Mouse (Mus musculus) stomach, embryonic 15.5 days (tissue): ENCODE measurements at regions not wholly inside any gene's neighbourhood (a gene's known extent, or its start where the extent isn't known, plus 50 kb on each side); places are given as distances from the start of the nearest gene placed in this dataset.

Source experiments
- ATAC-seq: fragments of 200-750 bp; cut with Nextera tagmentation; 2 replicates; pipeline ENCODE4 v1.8.0; 2017; ENCODE audit warnings: low read depth, moderate number of reproducible peaks, moderate TSS enrichment; ENCODE audit not compliant: insufficient read depth, low FRiP score
- H3K27ac ChIP-seq: fragments of 300-500 bp; sonication (generic); 2 replicates; pipeline ENCODE4 v1.5.1; 2015; ENCODE audit warnings: mild to moderate bottlenecking, inconsistent platforms
- H3K27me3 ChIP-seq: fragments of 300-500 bp; sonication (generic); replicated peaks from 2 replicates; pipeline ENCODE4 v1.6.1; 2015; ENCODE audit warnings: inconsistent platforms
- H3K36me3 ChIP-seq: fragments of 300-500 bp; sonication (generic); 2 replicates; pipeline ENCODE4 v1.6.1; 2015; ENCODE audit warnings: inconsistent platforms
- H3K4me1 ChIP-seq: fragments of 300-500 bp; sonication (generic); 2 replicates; pipeline ENCODE4 v1.6.1; 2015; ENCODE audit warnings: inconsistent platforms
- H3K4me2 ChIP-seq: fragments of 300-500 bp; sonication (generic); 2 replicates; pipeline ENCODE4 v1.6.1; 2015; ENCODE audit warnings: mild to moderate bottlenecking, inconsistent platforms
- H3K4me3 ChIP-seq: fragments of 300-500 bp; sonication (generic); replicated peaks from 2 replicates; pipeline ENCODE4 v1.5.1; 2015; ENCODE audit warnings: inconsistent platforms
- H3K9ac ChIP-seq: fragments of 300-500 bp; sonication (generic); 2 replicates; pipeline ENCODE4 v1.6.1; 2015; ENCODE audit warnings: inconsistent platforms
- H3K9me3 ChIP-seq: fragments of 300-500 bp; sonication (generic); 2 replicates; pipeline ENCODE4 v1.6.1; 2016; ENCODE audit warnings: inconsistent platforms
- WGBS: fragments of 180-500 bp; shearing (Covaris S2); methylation state at CpG from one replicate; pipeline ENCODE4 v1.1.7; 2015; 5-methylcytosine and 5-hydroxymethylcytosine counted together

DNA sequence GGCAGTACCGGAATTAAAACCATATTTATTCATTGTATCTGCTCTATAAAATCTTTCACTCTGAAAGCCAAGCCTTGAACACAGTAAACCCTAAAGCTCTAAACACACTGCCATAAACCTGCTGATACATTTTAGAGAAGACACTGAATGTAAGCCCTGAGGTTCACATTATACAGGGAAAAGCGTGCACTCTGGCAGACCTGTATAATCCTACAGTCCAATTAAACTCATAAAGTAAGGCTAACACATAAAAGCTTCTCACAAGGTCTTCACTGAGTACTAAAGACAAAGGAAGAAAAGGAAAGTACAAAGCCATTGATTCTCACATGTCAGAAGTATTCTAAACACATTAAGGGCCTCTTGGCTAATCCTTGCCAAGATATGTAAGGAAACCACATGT lies 302.8 kb downstream of the Cylc2 start:
- 80% methylated on average over 2 of the region's 2 CpGs for WGBS
- H3K4me2 ChIP-seq, result no peak overlapping the region
- no peaks in the 10 kb centered on the region for H3K9me3 ChIP-seq
- no peak overlapping the region for H3K9ac ChIP-seq
- ATAC-seq, result no peak
- H3K36me3 ChIP-seq, result no peaks in the 10 kb centered on the region
- H3K4me3 ChIP-seq, result no peak overlapping the region
- no peak overlapping the region for H3K27ac ChIP-seq
- no peaks in the 10 kb centered on the region for H3K4me1 ChIP-seq
- H3K27me3 ChIP-seq, result no peaks in the 10 kb centered on the region

DNA sequence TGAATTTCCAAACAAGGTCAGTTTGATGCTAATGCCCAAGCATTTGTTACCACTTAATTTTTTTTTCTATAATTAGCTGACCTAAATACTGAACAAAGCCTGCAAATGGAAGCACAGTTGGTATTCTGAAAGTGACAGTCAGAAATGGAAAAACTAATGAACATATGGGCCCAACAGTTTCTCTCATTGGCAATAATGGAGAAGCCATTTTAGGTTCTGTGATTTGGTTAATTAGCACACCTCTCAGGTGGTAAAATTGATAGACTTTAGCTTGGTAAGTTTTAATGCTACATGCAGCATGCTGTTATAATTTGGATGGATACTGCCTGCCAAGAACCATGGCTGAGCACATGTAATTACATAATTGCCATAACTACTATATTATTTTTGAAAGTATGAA lies 303.3 kb downstream of the Cylc2 start:
- Histone ChIP-seq H3K27me3 (no peaks in the 10 kb centered on the region), H3K27ac (no peak overlapping the region), H3K4me2 (no peak overlapping the region), H3K4me3 (no peak overlapping the region), H3K9ac (no peak overlapping the region), H3K4me1 (no peaks in the 10 kb centered on the region), H3K9me3 (no peaks in the 10 kb centered on the region), H3K36me3 (no peaks in the 10 kb centered on the region)
- no peak for ATAC-seq

DNA sequence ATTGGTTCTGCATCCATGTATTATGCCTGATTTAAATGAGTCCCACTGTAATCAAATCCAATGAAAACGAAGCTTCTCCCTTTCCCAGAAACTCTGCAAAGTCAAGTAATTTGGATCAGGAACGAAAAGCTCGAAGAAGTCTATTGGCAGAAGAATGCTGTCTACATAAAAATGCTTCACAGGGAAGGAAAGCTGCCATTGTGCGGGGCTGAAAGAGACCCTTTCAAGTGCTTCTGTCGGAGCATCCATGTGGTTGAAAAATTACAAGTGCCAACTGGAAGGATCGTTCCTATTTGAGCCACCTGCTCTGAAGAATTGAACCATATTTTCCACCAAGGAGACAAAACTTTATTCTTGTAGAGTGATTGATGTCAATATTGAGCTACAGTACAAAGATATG lies 328.9 kb downstream of the Cylc2 start:
- H3K4me2 ChIP-seq, result no peak overlapping the region
- no peak for ATAC-seq
- no peaks in the 10 kb centered on the region for H3K27me3 ChIP-seq
- H3K9me3 ChIP-seq, result no peaks in the 10 kb centered on the region
- H3K27ac ChIP-seq, result no peak overlapping the region
- no peak overlapping the region for H3K4me3 ChIP-seq
- 76% methylated on average over 6 of the region's 6 CpGs for whole genome bisulfite sequencing
- no peak overlapping the region for H3K9ac ChIP-seq
- H3K36me3 ChIP-seq, result no peaks in the 10 kb centered on the region
- no peaks in the 10 kb centered on the region for H3K4me1 ChIP-seq

DNA sequence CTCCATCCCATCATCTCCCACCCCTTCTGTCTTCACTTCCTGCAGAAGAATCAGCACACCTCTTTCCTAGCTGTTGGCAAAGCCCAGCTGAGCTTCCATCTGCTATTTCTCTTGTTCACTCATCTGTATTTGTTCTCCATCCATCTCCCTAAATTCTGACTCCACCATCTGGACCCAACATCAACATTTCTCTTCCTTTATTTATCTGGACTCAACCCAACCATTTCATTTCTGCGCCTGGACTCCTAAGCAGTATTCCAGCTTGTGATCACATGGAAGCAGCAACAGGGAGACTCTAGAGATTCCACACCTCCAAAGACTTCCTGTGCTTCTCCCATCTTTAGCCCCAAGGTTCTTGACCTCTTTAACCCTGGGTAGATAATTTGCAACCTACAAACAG lies 343.2 kb downstream of the Cylc2 start:
- no peaks in the 10 kb centered on the region for H3K36me3 ChIP-seq
- H3K9me3 ChIP-seq, result no peaks in the 10 kb centered on the region
- no peaks in the 10 kb centered on the region for H3K27me3 ChIP-seq
- H3K9ac ChIP-seq, result no peak overlapping the region
- WGBS, result 45% methylated on average over 1 of the region's 1 CpGs
- peak; percentile 31; the same call in 1 of the 2 replicates for ATAC-seq
- no peak overlapping the region for H3K4me3 ChIP-seq
- no peak overlapping the region for H3K4me2 ChIP-seq
- H3K27ac ChIP-seq, result no peak overlapping the region
- no peaks in the 10 kb centered on the region for H3K4me1 ChIP-seq

DNA sequence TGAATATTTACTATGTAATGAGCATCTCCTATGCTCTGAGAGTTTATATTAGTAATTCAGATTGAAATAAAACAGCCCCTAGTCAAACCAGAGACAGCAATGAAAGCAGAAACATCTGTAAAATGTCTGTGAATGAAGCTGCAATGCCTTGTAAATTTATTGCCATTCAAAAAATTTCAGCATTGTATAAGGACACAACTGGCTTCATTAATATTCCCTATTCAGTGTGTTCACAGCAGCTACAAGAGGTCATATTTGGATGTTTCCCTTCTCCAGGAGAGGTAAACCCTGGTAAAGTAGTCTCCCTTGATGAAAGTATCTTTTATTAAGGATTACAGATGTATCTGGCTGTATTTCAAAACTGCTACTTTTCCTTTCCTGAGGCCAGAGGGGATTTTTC lies 343.6 kb downstream of the Cylc2 start:
- H3K9ac ChIP-seq, result no peak overlapping the region
- no peaks in the 10 kb centered on the region for H3K9me3 ChIP-seq
- no peaks in the 10 kb centered on the region for H3K4me1 ChIP-seq
- no peak overlapping the region for H3K4me3 ChIP-seq
- H3K27ac ChIP-seq, result peak overlapping the region; percentile 11; the same call in 1 of the 2 replicates
- H3K36me3 ChIP-seq, result no peaks in the 10 kb centered on the region
- no peak overlapping the region for H3K4me2 ChIP-seq
- no peaks in the 10 kb centered on the region for H3K27me3 ChIP-seq
- peak; percentile 4; the same call in 1 of the 2 replicates for ATAC-seq

DNA sequence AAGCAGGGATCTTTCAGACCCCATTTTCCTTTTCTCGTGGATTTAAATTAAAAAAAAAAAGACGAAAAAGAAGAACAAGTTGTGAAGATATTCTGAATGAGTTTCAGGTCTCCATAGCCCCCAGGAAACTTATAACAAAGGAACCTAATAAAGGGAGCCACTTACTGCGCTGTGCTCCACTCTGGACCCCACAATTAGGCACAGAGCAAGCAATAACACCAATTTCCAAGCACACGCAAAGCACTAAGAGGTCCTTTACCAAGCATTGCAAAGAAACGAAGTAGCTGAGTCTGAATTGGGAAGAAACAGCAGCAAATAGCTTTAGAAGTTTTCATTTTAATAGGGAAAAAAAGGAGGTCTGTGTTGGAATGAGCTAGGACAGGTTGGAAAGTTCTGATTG lies 345.9 kb downstream of the Cylc2 start:
- H3K9ac ChIP-seq, result no peak overlapping the region
- no peaks in the 10 kb centered on the region for H3K4me1 ChIP-seq
- H3K4me2 ChIP-seq, result no peak overlapping the region
- no peak for ATAC-seq
- H3K4me3 ChIP-seq, result no peak overlapping the region
- no peaks in the 10 kb centered on the region for H3K27me3 ChIP-seq
- H3K27ac ChIP-seq, result no peak overlapping the region
- 79% methylated on average over 5 of the region's 5 CpGs for WGBS
- no peaks in the 10 kb centered on the region for H3K36me3 ChIP-seq
- H3K9me3 ChIP-seq, result no peaks in the 10 kb centered on the region

DNA sequence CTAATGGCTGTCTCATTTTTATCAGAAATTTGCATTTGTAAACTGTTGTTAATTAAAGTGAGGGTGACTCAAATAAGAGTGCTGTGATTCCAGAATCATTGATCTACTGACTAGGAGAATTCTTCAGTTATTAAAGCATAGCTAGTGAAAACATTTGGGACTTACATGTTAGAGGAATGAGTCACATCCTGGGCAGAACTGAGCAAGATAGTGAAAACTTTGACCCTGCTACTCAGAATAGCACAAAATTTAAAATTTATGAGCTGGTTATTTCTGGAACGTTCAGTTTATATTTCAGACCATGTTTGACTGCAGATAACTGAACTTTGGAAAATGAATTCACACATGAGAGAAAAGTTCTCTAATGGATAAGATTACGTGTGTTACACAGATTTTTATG lies 360.0 kb downstream of the Cylc2 start:
- no peak for ATAC-seq
- Histone ChIP-seq H3K4me2 (no peak overlapping the region), H3K9ac (no peak overlapping the region), H3K36me3 (no peaks in the 10 kb centered on the region), H3K27ac (no peak overlapping the region), H3K4me3 (no peak overlapping the region), H3K9me3 (no peaks in the 10 kb centered on the region), H3K27me3 (no peaks in the 10 kb centered on the region), H3K4me1 (no peaks in the 10 kb centered on the region)
- 41% methylated on average over 2 of the region's 2 CpGs for WGBS

DNA sequence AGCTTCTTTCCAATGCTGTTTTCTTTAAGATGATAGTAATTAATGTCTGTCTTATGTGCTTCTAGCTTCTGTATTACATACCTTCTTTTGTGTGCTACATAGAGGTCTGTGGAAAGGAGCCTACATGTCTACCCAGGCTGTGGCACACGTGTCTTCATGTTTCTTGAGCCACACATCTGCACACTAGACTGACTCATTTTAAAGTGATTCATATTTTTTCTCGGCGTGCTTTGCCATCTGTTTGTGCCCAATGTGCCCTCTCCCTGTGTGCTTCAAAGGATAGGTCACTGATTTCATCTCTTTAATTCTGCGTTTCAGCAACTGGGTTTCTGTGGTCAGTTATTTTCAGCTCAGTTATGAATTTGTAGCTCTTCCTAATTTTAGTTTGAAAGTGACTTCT lies 377.6 kb downstream of the Cylc2 start:
- Histone ChIP-seq H3K4me2 (no peak overlapping the region), H3K9me3 (no peaks in the 10 kb centered on the region), H3K36me3 (no peaks in the 10 kb centered on the region), H3K4me1 (no peaks in the 10 kb centered on the region), H3K27ac (no peak overlapping the region), H3K9ac (no peak overlapping the region), H3K4me3 (no peak overlapping the region), H3K27me3 (no peaks in the 10 kb centered on the region)
- no peak for ATAC-seq
- WGBS, result 60% methylated on average over 4 of the region's 4 CpGs

DNA sequence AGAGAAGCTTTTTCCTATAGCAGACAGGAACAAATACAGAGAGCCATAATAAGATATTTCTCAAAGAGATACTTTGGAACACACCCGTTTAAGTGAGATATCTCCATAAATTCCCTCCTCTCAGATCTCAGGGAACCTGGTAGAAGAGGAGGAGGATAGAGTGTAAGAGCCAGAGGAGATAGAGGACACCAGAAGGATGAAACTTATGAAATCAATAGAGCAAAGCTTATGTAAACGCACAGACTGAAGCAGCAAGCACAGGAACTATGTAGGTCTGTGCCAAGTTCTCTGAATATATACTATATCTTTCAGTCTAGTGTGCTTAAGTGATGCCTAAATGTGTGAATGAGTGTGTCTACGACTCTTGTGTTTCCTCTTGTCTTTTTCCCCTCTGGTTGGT lies 381.4 kb downstream of the Cylc2 start:
- H3K4me3 ChIP-seq, result no peak overlapping the region
- no peaks in the 10 kb centered on the region for H3K9me3 ChIP-seq
- no peaks in the 10 kb centered on the region for H3K36me3 ChIP-seq
- H3K27me3 ChIP-seq, result no peaks in the 10 kb centered on the region
- no peak overlapping the region for H3K4me2 ChIP-seq
- WGBS, result 66% methylated on average over 3 of the region's 3 CpGs
- no peaks in the 10 kb centered on the region for H3K4me1 ChIP-seq
- H3K9ac ChIP-seq, result no peak overlapping the region
- no peak overlapping the region for H3K27ac ChIP-seq
- ATAC-seq, result no peak

DNA sequence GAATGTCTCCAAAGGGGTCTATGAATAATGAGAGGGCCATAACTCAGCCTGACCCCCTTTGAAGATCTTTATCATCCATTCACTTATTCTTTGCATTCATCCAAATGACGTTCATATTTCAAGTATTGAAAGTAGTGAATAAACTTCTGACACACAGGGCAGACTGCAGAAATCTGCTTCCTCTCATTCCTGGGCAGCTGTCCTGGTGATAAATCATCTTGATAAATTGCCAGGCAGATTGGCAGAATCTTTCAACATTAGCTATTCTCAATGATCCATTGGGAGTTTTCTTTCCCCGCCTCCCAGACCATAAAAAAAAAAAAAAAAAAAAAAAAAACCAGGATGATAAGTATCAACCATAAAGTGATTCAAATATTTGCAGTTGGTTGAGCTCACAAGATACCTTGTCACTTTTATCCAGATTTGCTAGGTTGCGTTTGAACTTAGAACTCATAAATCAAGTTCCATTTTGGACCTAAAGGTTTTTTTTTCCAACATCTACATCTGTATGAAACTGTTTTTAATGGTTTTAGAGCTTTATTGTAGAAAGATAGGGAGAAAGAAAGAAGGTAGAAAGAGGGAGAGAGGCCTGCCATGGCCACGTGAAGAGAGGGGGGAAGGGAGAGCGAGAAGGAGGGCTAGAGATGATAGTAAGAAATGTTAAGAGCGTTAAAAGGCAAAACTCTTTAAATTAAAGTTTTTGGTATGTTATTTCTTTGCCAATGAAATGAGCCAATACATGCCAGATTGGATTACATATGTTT lies 383.7 kb downstream of the Cylc2 start:
- Histone ChIP-seq H3K27me3 (no peaks in the 10 kb centered on the region), H3K27ac (no peak overlapping the region), H3K9me3 (no peaks in the 10 kb centered on the region), H3K9ac (no peak overlapping the region), H3K4me1 (no peaks in the 10 kb centered on the region), H3K4me3 (no peak overlapping the region), H3K36me3 (no peaks in the 10 kb centered on the region), H3K4me2 (no peak overlapping the region)
- ATAC-seq, result no peak
- WGBS, result 72% methylated on average over 6 of the region's 6 CpGs

DNA sequence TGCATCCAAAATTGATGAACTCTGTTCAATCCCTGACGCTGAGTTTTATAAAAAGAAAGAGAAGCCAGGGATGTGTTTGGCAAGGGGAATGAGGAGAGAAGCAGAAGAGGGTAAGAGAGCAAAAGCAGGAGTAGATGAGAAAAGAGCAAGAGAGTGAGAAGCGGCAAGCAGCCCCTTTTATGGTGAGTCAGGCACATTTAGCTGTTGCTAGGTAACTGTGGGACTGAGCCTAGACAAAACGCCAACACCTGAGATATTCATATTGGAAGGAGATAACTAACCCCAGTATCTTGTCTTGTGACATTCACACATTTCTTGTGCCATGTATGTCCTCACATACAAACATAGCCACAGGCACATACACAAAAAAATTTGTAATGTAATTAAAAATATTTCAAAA lies 410.8 kb downstream of the Cylc2 start:
- H3K4me1 ChIP-seq, result no peaks in the 10 kb centered on the region
- no peak overlapping the region for H3K9ac ChIP-seq
- H3K4me2 ChIP-seq, result no peak overlapping the region
- H3K36me3 ChIP-seq, result no peaks in the 10 kb centered on the region
- ATAC-seq, result no peak
- 43% methylated on average over 3 of the region's 3 CpGs for WGBS
- H3K27ac ChIP-seq, result no peak overlapping the region
- H3K9me3 ChIP-seq, result no peaks in the 10 kb centered on the region
- no peak overlapping the region for H3K4me3 ChIP-seq
- H3K27me3 ChIP-seq, result no peaks in the 10 kb centered on the region

DNA sequence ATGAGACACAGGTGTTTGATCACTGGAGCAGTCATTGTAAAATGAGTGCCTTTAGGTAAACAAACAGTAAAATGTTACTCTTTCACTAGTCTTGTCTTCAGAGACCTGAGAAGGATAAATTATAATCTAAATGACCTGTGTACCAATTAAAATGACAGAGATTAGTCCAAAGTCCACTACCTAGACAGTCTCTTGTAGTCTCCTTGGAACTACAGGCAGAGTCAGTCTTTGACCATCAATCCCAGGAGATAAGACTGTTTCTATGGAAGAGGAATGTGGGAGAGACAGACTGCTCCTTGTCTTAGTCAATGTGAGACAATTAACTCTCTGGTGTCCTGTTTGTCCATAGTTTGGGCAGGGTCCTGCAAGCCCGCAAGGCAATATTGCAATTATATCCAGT lies 417.0 kb downstream of the Cylc2 start:
- Histone ChIP-seq H3K4me3 (no peak overlapping the region), H3K36me3 (no peaks in the 10 kb centered on the region), H3K27me3 (no peaks in the 10 kb centered on the region), H3K4me1 (no peaks in the 10 kb centered on the region), H3K9ac (no peak overlapping the region), H3K27ac (no peak overlapping the region), H3K4me2 (no peak overlapping the region), H3K9me3 (no peaks in the 10 kb centered on the region)
- no peak for ATAC-seq
- 85% methylated on average over 1 of the region's 1 CpGs for WGBS

DNA sequence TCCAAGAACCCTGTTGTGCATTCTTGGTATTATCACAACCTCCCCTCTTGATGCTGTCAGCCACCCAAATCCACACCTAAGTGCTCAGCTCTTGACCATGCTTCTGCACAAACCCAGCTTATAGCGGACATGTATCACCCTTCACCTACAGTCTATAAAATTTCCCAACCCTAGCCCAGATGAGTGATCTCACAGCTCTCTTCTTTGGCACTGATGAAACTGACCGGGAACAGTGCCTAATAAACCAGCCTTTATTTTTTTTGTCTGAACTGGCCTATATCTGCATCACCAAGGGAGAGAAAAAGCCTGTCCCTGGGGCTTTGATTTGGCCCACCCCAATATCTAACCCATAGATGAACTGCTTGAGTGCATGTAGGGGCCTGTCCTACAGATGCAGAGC lies 440.8 kb downstream of the Cylc2 start:
- H3K9ac ChIP-seq, result no peak overlapping the region
- no peak for ATAC-seq
- H3K9me3 ChIP-seq, result no peaks in the 10 kb centered on the region
- no peaks in the 10 kb centered on the region for H3K4me1 ChIP-seq
- H3K27me3 ChIP-seq, result no peaks in the 10 kb centered on the region
- H3K36me3 ChIP-seq, result no peaks in the 10 kb centered on the region
- H3K4me3 ChIP-seq, result no peak overlapping the region
- WGBS, result 83% methylated on average over 2 of the region's 2 CpGs
- H3K27ac ChIP-seq, result no peak overlapping the region
- no peak overlapping the region for H3K4me2 ChIP-seq
